Mouse (Mus musculus) kidney, embryonic 14.5 days (tissue): ENCODE measurements around the gene Polr2c. TPM values are rescaled to one million over a fixed set of nuclear protein-coding genes. Genes with fewer than 3 reads are reported as not detected.

Experiments used
- ATAC-seq: fragments of 200-750 bp; cut with Nextera tagmentation; 2 replicates; pipeline ENCODE4 v1.8.0; 2017; ENCODE audit warnings: moderate number of reproducible peaks, mild to moderate bottlenecking, moderate TSS enrichment, moderate library complexity; ENCODE audit not compliant: low FRiP score, low TSS enrichment
- H3K27ac ChIP-seq: fragments of 300-500 bp; sonication (generic); 2 replicates; pipeline ENCODE4 v1.5.1; 2014; ENCODE audit warnings: low read depth, mild to moderate bottlenecking, low read length, moderate library complexity, mixed read lengths
- H3K27me3 ChIP-seq: fragments of 300-500 bp; sonication (generic); 2 replicates; pipeline ENCODE4 v1.6.1; 2014; ENCODE audit warnings: mild to moderate bottlenecking, low read length; ENCODE audit not compliant: control insufficient read depth, insufficient read depth
- H3K36me3 ChIP-seq: fragments of 300-500 bp; sonication (generic); 2 replicates; pipeline ENCODE4 v1.6.1; 2014; ENCODE audit warnings: low read length, mixed read lengths; ENCODE audit not compliant: control insufficient read depth, insufficient read depth
- H3K4me1 ChIP-seq: fragments of 300-500 bp; sonication (generic); 2 replicates; pipeline ENCODE4 v1.6.1; 2014; ENCODE audit warnings: low read length, mixed read lengths; ENCODE audit not compliant: control insufficient read depth, insufficient read depth
- H3K4me2 ChIP-seq: fragments of 300-500 bp; sonication (generic); replicated peaks from 2 replicates; pipeline ENCODE4 v1.6.1; 2014; ENCODE audit warnings: low read depth, mild to moderate bottlenecking, low read length
- H3K4me3 ChIP-seq: fragments of 300-500 bp; sonication (generic); 2 replicates; pipeline ENCODE4 v1.5.1; 2014; ENCODE audit warnings: mild to moderate bottlenecking, low read length
- H3K9ac ChIP-seq: fragments of 300-500 bp; sonication (generic); 2 replicates; pipeline ENCODE4 v1.6.1; 2014; ENCODE audit warnings: low read depth, mild to moderate bottlenecking, low read length, moderate library complexity
- H3K9me3 ChIP-seq: fragments of 300-500 bp; sonication (generic); 2 replicates; pipeline ENCODE4 v1.6.1; 2016; ENCODE audit warnings: low read length; ENCODE audit not compliant: control insufficient read depth
- WGBS: fragments of 180-500 bp; shearing (Covaris S2); extraction: QIAGEN DNeasy Blood & Tissue Kit; methylation state at CpG from one replicate; pipeline ENCODE4 v1.1.7; 2014; 5-methylcytosine and 5-hydroxymethylcytosine counted together
- polyA plus RNA-seq: library from polyadenylated mRNA; unstranded; fragments of >200 nt; fragmentation: Nextera tagmentation; extraction: Ambion mirVana; gene quantifications from 2 replicates; pipeline ENCODE4 v1.2.1, GENCODE M21; 2014

The Polr2c gene
- polyA plus RNA-seq, 1 experiment from 2014 or later, result 183 TPM

GRCm38 (mm10) chr8:94862487-94863220 is 5.4 kb downstream of the Polr2c start:
- Histone ChIP-seq H3K27ac (no peak overlapping the region), H3K4me1 (no peaks in the 10 kb centered on the region)
- no peak for ATAC-seq

GRCm38 (mm10) chr8:94863897-94864673 is 6.8 kb downstream of the Polr2c start:
- 82% methylated on average over 10 of the region's 10 CpGs for WGBS
- no peaks in the 10 kb centered on the region for H3K27me3 ChIP-seq
- no peak overlapping the region for H3K9ac ChIP-seq
- H3K27ac ChIP-seq, result no peak overlapping the region
- H3K36me3 ChIP-seq, result peaks cover 64% of the 10 kb centered on the region
- H3K4me2 ChIP-seq, result no peak overlapping the region
- no peaks in the 10 kb centered on the region for H3K9me3 ChIP-seq
- no peak for ATAC-seq
- H3K4me1 ChIP-seq, result no peaks in the 10 kb centered on the region
- H3K4me3 ChIP-seq, result no peak overlapping the region

More at GRCm38 (mm10) chr8:94862487-94863220, 5.4 kb downstream of the Polr2c start:
- H3K9me3 ChIP-seq, result no peaks in the 10 kb centered on the region
- peaks cover 66% of the 10 kb centered on the region for H3K36me3 ChIP-seq
- no peak overlapping the region for H3K4me2 ChIP-seq
- no peak overlapping the region for H3K9ac ChIP-seq
- H3K4me3 ChIP-seq, result no peak overlapping the region
- H3K27me3 ChIP-seq, result no peaks in the 10 kb centered on the region
- 91% methylated on average over 12 of the region's 12 CpGs for WGBS

GRCm38 (mm10) chr8:94865292-94865691 is 8.0 kb downstream of the Polr2c start:
- H3K4me1 ChIP-seq, result peaks cover 5% of the 10 kb centered on the region; the same call in 1 of the 2 replicates
- H3K9me3 ChIP-seq, result no peaks in the 10 kb centered on the region
- H3K9ac ChIP-seq, result no peak overlapping the region
- no peak overlapping the region for H3K27ac ChIP-seq
- H3K36me3 ChIP-seq, result peaks cover 55% of the 10 kb centered on the region
- no peak for ATAC-seq
- H3K4me2 ChIP-seq, result no peak overlapping the region
- H3K4me3 ChIP-seq, result no peak overlapping the region
- 83% methylated on average over 10 of the region's 10 CpGs for WGBS
- no peaks in the 10 kb centered on the region for H3K27me3 ChIP-seq

GRCm38 (mm10) chr8:94866921-94867320 is 9.7 kb downstream of the Polr2c start:
- H3K9ac ChIP-seq, result no peak overlapping the region

GRCm38 (mm10) chr8:94869146-94869545 is 11.9 kb downstream of the Polr2c start:
- Histone ChIP-seq H3K4me3 (no peak overlapping the region), H3K9ac (no peak overlapping the region), H3K36me3 (peaks cover 32% of the 10 kb centered on the region), H3K27ac (no peak overlapping the region), H3K9me3 (no peaks in the 10 kb centered on the region), H3K27me3 (no peaks in the 10 kb centered on the region), H3K4me1 (peaks cover 19% of the 10 kb centered on the region; the same call in 1 of the 2 replicates), H3K4me2 (no peak overlapping the region)
- 72% methylated on average over 7 of the region's 7 CpGs for WGBS
- no peak for ATAC-seq

More at GRCm38 (mm10) chr8:94866921-94867320, 9.7 kb downstream of the Polr2c start:
- Histone ChIP-seq H3K9me3 (no peaks in the 10 kb centered on the region), H3K36me3 (peaks cover 48% of the 10 kb centered on the region), H3K27ac (no peak overlapping the region), H3K27me3 (no peaks in the 10 kb centered on the region), H3K4me2 (no peak overlapping the region), H3K4me3 (no peak overlapping the region), H3K4me1 (peaks cover 18% of the 10 kb centered on the region; the same call in 1 of the 2 replicates)
- no peak for ATAC-seq
- 90% methylated on average over 9 of the region's 9 CpGs for WGBS

- peak overlapping the region; percentile 56 for H3K9ac ChIP-seq
- no peak for ATAC-seq
- H3K9me3 ChIP-seq, result no peaks in the 10 kb centered on the region
- peaks cover 20% of the 10 kb centered on the region; the same call in 1 of the 2 replicates for H3K4me1 ChIP-seq
- peaks cover 24% of the 10 kb centered on the region for H3K36me3 ChIP-seq
- H3K4me3 ChIP-seq, result peak overlapping the region; percentile 48
- H3K27me3 ChIP-seq, result no peaks in the 10 kb centered on the region
- peak overlapping the region; percentile 91 for H3K4me2 ChIP-seq
- H3K27ac ChIP-seq, result no peak overlapping the region
- WGBS, result 33% methylated on average over 4 of the region's 4 CpGs
Measured at GRCm38 (mm10) chr8:94870003-94870402, 12.8 kb downstream of the Polr2c start.

- Histone ChIP-seq H3K4me2 (peak overlapping the region; percentile 91), H3K36me3 (peaks cover 18% of the 10 kb centered on the region), H3K4me3 (peak overlapping the region; percentile 48), H3K9me3 (no peaks in the 10 kb centered on the region), H3K4me1 (peaks cover 25% of the 10 kb centered on the region; the same call in 1 of the 2 replicates), H3K9ac (peak overlapping the region; percentile 56), H3K27me3 (no peaks in the 10 kb centered on the region), H3K27ac (no peak overlapping the region)
- 3% methylated on average over 22 of the region's 22 CpGs for WGBS
- ATAC-seq, result no peak
Measured at GRCm38 (mm10) chr8:94870474-94871107, 13.3 kb downstream of the Polr2c start.

- peaks cover 26% of the 10 kb centered on the region; the same call in 1 of the 2 replicates for H3K4me1 ChIP-seq
- WGBS, result 2% methylated on average over 6 of the region's 7 CpGs
- H3K27ac ChIP-seq, result peak overlapping the region; percentile 30; the same call in 1 of the 2 replicates
Measured at GRCm38 (mm10) chr8:94871108-94871894, 14.1 kb downstream of the Polr2c start.

More at GRCm38 (mm10) chr8:94871108-94871894, 14.1 kb downstream of the Polr2c start:
- Histone ChIP-seq H3K36me3 (peaks cover 11% of the 10 kb centered on the region), H3K9ac (peak overlapping the region; percentile 56), H3K27me3 (no peaks in the 10 kb centered on the region), H3K4me2 (peak overlapping the region; percentile 91), H3K4me3 (peak overlapping the region; percentile 48), H3K9me3 (no peaks in the 10 kb centered on the region)
- peak; percentile 65 for ATAC-seq
